Mouse (Mus musculus) ES-E14 (cell line): ENCODE measurements around the gene Sema4a.

Source experiments
- CHD2 ChIP-seq: IDR thresholded peaks from 2 replicates; pipeline ENCODE4 v1.6.1; 2014; ENCODE audit warnings: mild to moderate bottlenecking, low read depth, low read length, inconsistent platforms
- HCFC1 ChIP-seq: IDR thresholded peaks from 2 replicates; pipeline ENCODE4 v1.6.1; 2012; ENCODE audit warnings: low read length, inconsistent platforms, borderline replicate concordance; ENCODE audit not compliant: insufficient read depth
- ZC3H11A ChIP-seq: IDR thresholded peaks from 2 replicates; pipeline ENCODE4 v1.6.1; 2012; ENCODE audit warnings: low read depth, mild to moderate bottlenecking, inconsistent platforms, low read length, borderline replicate concordance
- ZNF384 ChIP-seq: IDR thresholded peaks from 2 replicates; pipeline ENCODE4 v1.6.1; 2012; ENCODE audit warnings: low read depth, low read length, inconsistent platforms

GRCm38 (mm10) chr3:88500087-88500486, 39.1 kb upstream of the Sema4a start:
- TF ChIP-seq HCFC1 = no peak
- TF ChIP-seq ZNF384 = no peak
- no peak for TF ChIP-seq ZC3H11A
- TF ChIP-seq CHD2 = no peak
